Mouse (Mus musculus): ENCODE data around the gene Txn2.

Txn2 gene

DNA sequence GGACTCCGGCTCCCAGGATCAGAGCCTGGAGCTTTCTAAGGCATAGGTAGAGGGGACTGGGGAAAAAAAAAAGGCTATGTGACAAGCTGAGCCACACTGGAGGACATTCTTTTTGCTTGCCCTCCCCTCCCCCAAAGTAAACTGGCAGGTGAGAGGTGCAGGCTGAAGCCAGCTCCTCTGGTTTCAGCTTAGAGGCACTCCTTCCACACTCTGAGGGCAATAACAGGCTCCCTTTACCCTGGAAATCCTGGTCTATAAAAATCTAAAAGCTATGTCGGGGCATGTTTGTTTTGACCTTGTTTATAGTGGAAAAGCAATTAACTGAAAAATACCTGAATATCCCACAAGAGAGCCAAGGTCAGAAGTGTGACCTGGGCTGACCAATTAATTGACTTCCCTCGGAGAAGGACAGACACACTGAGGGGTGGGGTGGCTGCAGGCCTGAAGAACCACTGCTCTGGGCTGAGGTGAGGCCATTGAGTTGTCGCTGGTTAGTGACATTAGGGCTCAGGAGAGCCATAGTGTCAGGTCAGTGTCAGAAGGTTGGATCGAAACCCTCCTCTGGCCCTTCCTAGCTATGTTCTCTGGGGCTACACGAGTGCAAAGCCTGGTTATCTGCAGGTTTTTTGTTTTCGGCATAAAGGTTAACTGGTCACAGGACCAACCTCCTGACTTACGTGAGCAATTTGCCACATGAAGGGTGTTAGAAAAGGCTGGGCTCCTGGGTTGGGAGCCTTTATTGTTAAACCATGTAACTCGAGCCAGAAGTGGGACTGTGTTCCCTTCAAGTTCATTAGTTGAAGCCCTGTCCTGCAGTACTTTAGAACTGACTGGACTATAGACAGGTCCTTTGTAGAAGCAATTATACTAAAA lies 20.9 kb downstream of the Txn2 start:
- 85% methylated on average over 9 of the region's 9 CpGs for WGBS

DNA sequence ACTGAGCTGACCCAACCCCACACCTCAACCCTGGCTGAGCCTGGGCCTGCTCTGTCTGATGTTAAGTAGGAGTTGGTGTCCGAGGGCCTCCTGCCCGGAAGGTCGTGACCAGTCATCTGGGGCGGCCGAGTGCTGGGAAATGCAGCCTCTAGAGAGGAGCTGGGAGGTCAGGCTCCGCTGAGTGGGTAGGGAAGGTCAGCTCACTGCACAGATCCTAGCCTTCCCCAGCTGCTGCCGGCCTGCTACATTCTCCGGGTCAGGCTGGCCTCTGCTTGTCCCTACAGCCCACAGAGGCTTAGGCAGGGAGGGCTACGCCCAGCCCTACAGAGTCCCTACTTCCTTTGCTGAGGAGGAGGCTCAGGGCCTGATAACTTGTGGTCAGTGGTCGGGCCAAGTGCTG lies 22.3 kb downstream of the Txn2 start:
- WGBS, result 89% methylated on average over 10 of the region's 10 CpGs

DNA sequence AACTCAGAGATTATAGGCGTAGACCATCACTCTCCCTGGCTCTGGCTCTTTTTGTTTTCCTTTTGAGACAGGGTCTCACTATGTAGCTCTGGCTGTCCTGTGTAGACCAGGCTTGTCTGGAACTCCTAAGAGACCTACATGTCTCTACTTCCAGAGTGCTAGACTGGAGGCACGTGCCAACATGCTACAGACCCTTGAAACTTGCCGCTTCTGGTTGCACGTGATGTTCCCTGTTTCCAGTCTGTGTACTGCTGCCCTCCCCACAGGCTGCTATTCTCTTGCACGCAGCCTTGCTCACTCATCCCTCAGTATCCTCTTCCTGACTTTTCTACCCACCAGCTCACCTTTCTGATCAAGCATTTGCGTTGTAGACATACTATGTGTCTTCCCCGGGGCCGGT lies 22.7 kb downstream of the Txn2 start:
- WGBS, result 89% methylated on average over 8 of the region's 8 CpGs

DNA sequence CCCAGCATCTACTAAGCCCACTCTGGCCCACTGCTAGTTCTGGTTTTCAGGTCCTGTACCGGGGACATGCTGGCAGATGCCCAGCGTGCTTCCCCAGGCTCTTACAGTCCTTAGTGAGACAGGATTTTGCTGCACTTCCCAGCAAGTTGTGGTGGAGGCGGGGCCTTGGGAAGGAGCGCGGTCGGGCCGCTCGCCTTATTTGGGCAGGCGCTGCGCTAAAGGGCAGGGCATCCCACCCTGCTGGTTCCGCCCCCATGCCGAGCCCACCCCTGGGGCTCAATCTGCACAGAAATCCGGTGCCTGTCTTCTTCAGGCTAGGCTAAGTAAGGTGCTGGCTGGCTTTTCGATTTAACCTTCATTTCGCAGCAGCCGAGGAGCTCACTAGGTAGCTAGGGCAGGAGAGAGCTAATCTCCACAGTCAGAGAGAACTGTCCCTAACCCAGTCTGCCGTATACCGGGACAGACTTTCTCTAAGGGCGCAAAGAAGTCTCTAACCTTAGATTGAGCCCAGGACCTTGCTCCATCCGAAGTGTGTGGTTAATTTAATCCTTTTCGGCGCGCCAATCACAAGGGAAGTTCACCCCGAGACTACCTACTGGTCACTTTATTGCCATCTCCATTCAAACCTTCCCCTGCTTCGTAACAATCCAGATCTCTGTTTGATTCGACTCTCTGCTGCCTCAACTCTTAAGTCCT lies 23.4 kb downstream of the Txn2 start:
- whole genome bisulfite sequencing, result 31% methylated on average over 26 of the region's 26 CpGs

DNA sequence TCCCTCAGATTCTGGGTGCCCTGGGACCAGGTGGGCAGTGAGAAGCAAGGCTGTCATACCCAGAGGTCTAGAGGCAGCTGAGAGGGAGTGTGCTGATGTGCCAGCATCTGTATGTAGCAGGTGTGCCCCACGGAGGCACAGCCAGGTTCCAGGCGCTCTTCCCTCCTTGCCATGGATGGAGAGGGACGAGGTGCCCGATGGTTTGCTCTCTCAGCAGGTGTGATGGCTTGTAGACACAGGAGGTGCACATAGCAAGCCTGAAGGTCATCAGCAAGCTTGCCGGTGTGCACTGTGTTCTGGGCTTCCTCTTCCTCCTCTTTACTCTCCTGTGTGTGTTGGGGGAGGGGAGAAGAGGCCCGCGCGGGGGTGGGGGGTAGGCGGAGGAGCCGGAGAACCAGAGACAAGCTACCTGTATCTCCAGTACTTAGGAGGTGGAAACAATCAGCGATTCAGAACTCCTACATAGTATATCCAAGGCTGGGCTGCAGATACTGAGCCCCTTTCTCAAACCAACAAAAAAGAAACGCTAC lies 24.4 kb downstream of the Txn2 start:
- WGBS, result 52% methylated on average over 12 of the region's 12 CpGs

DNA sequence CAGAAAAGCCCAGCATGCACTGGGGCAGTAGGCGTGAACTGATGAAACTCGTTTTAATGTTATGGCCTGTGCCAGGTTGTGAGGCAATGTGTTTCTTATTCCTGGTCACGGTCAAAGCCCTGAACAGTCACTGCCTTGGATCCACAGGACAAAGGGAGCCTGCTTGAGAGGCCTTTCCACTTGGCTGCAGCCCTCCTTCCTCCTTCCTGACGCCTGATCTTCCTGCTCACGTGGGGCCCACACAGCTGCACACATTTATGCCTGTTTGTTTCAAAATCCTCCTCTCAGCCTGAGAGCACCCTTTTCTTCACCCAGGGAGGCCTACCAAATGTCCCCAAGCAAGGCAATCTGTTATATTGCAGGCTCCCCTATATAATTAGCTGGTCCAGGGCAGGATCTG lies 25.6 kb downstream of the Txn2 start:
- 44% methylated on average over 5 of the region's 5 CpGs for WGBS

DNA sequence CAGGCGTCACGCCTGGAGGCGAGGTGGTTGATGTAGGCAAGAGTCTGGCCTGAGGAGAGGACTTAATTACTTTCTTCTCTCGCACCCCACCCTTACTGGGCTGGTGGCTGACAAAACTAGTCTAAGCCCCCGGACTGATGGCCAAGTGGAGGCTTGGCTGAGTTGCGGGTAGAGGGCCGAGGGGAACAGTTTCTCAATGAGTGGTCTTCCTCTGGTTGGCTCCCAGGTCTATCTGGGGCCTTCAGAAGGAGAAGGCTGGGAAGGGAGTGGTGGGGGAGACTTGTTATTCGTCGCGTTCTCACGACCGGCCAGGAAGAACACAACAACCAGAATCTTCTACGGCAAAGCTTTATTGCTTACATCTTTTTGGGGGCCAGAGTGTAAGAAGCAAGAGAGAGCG lies 33.9 kb downstream of the Txn2 start:
- 89% methylated on average over 13 of the region's 14 CpGs for WGBS

DNA sequence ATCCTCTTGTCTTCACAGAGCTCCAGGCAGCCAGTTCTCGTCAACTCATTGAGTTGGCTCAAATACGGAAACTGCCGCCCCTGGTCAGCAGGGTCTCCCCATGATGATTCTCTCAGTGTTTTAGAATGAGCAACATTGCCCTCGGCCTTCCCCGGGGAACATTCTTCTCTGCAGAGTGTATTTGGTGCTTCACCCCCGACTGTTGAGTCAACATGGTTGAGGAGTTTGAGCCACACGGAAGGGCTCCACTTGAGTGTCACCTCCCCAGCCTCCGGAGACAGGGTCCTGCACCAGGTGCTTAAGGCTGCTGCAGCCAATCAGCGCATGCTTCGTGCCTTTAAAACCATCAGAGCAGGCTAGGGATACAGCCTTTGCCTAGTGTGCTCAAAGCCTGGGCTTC lies 35.5 kb downstream of the Txn2 start:
- 87% methylated on average over 10 of the region's 10 CpGs for WGBS

DNA sequence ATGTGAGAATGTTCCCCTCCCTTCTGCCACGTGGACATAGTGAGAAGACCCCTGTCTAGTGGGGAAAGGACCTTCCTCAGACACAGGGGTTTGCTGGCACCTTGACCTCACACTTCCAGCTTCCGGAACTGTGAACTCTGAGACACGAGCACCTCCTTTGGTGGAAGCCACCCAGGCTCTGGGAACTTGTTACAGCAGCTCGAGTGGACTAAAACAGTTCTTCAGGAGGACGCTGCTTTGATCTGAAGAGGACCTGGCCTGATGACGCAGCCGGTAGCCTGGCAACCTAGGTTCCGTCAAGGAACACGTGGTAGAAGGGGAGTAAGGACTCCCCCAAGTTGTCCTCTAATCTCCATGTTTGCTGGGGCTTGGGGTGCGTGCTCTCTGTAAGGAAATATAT lies 36.4 kb downstream of the Txn2 start:
- 88% methylated on average over 10 of the region's 10 CpGs for WGBS

DNA sequence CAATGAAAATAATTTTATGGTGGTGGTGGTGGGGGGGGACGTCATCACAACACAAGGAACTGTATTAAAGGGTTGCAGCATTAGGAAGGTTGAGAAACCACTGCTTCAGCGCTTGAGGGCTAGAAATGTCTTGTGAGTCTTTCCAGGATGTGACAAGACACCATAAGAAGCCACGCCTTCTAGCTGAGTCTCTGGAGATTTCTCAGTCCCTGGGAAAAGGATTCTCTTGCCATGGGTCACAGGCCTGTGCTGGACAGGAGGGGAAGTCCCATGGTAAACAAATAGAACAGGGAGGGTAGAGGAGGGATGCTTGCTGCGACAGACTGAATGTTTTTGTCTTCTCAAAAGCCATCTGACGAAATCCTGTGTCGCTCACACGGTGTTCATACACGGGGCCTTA lies 37.0 kb downstream of the Txn2 start:
- WGBS, result 80% methylated on average over 8 of the region's 8 CpGs

DNA sequence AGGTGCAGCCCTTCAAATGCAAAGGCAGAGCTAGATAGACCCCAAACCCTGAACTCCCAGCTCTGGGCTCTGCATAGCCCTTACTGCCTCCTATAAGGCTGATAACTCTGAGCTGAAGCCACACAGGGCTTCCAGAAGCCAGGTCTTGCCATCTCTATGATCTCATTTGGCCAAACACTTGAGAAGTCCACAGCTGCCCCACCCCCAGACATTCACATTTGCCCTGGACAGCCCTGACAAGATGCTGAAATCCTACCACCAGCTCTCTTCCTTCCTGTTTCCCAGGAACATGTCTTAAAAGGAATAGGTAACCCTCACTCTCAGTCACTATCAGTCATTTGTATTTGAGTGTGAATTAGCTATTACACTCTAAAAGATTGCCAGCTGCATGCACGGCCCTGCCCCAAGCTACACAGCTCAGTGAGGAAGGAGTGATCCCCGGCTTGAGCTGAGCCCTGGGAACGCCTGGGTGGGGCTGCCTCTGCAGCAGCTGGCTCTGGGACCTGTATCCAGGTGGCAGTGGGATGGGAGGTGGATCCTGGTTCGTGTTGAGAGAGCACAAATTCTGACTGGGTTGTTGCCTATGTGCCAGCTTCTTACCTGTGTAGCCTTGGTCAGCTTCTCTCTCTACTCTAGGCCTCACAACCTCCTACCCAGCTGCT lies 38.9 kb downstream of the Txn2 start:
- 82% methylated on average over 4 of the region's 4 CpGs for WGBS

DNA sequence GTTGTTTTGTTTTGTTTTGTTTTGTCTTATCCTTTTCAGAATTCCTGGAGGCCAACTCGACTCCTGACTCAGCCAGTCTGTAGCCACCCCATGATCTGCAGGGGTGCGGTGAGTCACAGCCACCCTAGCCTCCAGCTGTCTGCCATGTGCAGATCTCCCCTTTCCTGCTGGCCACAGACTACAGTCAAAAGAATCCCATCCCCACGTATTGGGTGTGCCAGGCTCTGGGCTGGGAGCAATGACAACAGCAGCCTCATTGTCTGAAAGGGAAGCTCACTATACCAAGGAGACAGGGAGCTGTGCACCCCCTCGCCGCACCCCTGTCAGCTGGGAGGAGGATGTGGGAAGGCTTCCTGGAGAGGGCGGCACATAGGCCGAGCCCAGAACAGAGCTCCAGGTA lies 40.5 kb downstream of the Txn2 start:
- 53% methylated on average over 7 of the region's 7 CpGs for WGBS

DNA sequence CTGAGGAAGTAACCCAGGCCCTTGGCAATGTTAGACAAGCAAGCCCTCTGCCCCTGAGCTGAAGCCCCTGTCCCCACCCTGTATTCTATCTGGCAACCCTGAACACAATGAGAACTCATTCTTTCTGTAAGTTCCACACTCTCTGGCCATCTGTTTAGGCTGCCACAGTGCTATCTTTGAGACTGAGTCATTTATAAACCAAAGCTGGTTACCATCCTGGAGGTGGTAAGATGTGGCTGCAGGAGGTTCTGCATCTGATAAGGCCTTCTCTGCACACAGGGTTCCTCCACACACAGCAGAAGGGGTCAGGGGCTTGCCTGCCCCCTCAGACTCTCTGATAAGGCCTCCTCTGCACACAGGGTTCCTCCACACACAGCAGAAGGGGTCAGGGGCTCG lies 41.7 kb downstream of the Txn2 start:
- WGBS, result 76% methylated on average over 1 of the region's 1 CpGs

DNA sequence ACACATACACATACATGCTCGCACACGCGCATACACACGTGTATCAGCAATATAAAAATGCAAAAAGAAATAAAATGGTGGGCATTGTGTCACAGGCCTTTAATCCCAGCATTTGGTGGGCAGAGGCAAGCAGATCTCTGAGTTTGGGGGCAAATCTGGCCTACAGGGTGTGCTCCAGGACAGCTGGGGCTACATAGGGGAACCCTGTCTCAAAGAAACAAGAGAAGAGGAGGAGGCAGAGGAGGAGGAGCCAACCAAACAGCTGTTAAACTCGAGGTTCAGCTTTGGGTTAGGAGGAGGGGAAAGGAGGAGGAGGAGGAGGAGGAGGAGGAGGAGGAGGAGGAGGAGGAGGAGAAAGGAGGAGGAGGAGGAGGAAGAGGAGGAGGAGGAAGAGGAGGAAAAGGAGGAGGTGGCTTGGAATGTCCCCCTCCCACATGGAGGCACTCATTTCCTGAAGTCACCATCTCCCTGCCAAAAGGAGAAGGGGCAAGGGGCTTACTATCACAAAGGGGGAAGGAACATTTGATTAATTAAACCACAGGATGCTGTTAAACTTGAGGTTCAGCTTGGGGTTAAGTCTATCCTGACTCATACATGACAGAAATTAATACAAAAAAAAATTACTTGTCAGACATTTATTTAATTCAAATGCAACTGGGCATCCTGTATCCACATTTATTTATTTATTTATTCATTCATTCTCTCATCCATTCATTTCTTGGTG lies 42.3 kb downstream of the Txn2 start:
- 79% methylated on average over 5 of the region's 5 CpGs for WGBS

DNA sequence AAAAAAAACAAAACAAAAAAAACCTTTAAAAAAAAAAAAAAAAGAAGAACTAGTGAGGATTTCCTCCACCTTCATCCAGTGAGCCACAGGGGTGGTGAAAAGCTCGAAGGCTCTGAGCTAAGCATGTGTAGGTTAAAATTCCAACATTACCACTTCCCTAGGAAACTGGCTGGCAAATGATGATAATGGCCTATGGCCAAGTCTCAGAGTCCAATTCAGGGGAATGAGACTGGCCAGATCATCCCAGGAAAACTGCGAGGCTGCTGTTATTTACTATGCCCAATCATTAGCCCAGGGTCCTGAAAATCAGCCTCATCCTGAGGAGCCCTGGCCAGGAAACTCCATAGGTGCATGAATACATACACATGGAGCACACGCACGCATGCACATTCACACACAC lies 42.9 kb downstream of the Txn2 start:
- WGBS, result 74% methylated on average over 4 of the region's 4 CpGs

DNA sequence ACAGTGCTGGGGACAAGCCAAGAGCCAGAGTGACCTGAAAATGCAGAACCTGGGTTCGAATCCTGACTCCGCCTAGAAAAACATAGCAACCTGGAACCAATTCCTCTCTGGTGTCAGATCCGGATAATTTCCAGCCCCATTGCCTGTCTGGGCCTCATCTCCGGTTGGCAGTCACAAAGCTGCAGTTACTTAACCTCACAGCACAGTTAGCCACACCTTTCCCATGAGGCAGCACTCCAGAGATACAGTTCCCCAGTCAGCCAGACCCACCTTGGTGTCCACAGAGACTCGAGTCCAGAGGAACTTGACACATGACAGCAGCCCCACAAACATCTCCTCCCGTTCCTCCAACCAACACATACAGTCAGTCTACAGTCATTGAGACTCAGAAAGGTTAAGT lies 43.6 kb downstream of the Txn2 start:
- WGBS, result 90% methylated on average over 6 of the region's 6 CpGs

DNA sequence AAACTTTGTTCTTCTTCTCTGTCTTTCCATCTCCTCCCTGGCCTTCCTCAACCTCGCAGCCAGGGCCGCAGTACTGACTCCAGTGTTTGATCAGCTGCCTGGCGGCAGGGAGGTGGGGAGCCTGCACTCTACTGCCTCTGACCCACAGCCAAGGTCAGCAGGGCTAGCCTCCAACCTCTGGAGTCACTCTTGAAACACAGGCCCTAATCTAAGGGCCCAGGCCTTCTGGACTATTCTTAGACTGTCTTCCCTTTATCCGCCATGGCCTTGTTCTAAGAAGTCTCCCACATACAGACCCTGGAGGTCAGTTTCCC lies 45.2 kb downstream of the Txn2 start:
- 84% methylated on average over 4 of the region's 4 CpGs for WGBS

DNA sequence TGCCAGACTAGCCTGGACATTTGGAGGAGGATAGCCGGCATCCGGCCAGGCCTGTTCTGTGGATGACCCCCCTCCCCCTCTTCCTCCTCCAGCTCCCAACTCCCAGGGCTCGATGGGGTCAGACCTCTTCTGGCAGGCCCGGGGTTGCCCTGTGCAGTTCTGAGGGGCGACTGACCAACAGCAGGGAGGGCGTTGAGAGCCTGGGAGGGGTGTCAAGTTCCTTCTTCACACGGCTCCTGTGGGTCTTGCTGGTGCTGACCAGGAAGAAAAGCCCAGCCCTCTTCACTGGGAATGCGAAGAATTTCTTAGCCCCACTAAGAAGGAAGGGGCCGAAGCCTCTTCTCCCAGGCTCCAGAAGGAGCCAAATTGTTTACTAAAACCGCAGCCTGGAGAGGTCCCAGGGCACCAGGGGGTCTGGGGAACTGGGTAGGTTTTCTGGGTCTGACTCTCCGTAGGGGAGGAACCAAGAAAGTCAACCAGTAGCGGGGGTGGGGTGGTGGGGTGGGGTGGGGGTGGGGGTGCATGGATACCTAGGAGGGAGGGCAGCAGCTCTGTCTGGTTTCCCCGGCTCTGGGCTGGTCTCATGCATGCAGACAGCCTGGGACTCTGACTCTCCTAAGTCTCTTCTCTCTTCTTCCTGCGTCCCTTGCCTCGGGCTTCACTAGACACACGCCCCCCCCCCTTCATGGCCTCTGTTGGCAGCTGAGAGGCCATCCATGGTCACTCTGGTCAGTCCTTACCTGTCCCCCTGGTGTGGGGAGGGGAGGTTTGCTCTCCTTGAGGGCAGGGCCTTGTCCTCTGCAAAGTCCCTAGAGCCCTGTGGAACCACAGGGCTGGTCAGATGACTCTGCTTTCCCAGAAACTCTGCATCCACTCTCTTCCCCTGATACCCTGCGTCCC lies 45.8 kb downstream of the Txn2 start:
- 51% methylated on average over 17 of the region's 17 CpGs for WGBS

DNA sequence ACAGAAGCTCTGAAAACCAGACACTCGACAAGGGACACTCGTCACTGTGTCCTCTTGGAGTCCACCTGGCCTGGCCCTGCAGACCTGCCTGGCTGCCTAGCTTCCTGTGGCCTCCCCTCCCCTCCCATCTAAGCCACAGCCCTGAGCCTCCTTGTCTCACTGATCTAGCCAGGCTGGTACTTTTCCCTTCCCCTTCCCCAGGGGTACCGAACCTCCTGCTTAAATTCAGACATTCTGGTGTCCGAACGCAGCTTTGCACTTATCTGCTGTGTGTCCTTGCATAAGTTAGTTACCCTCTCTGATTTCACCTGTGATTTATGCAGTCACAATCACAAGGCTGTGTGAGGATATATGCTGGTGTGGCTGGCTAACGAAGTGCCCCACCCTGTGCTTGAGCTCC lies 46.5 kb downstream of the Txn2 start:
- WGBS, result 86% methylated on average over 6 of the region's 6 CpGs

DNA sequence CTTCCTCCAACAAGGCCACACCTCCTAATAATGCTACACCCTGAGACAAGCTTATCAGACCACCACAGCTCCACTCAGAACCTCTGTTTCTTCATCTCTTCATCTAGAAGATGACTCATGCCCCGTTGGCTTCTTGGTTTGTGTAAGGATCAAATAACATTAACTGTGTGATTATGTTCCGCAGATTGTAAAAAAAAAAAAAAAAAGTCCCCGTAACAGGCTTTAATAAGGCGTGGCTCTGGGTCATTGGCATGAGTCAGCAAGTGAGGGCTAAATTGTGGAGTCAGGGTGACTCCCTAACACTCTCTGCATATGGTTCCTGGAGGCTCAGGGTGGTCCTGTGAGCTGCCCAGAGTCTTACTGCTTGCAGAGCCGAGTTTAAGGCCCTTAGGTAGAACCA lies 47.1 kb downstream of the Txn2 start:
- WGBS, result 85% methylated on average over 5 of the region's 5 CpGs

DNA sequence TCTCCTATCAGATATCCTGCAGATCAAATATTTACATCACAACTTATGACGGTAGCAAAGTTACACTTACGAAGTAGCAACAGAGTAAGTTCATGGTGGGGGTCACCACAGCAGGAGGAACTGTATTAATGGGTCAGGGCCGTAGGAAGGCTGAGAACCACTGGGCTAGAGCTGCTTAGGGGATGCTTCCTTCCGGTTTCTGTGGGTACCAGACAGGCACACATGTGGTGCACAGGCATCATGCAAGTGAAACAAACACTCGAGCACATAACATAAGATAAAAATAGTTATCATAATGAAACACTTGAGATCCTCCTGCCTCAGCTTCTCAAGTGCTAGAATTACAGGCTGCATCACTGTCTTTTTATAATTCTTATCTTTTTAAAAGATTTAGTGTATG lies 48.1 kb downstream of the Txn2 start:
- WGBS, result 88% methylated on average over 5 of the region's 5 CpGs
